Mouse (Mus musculus): Measurements from ENCODE around the gene Prl8a9.

Gene Prl8a9

DNA sequence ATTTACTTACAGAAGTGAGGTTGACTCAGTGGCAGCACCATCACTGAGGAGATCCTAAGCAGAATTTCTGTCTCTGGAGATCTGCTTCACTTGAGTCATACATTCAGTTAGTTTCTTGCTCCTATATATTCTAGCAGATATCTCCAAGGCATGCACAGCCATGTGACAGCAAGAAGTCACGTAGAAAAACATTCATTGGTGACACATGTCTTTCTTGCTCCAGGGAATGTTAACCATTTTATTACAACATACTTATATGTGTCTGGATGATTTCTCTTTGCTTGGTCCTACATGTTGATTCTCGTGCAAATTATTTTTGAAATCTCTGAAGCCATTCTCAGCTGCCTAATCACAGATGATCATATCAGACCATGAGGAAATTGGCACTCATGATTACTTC, at the start of gene Prl8a9:
Gene Prl8a9 (minus strand): TSS at position 101 of the 400 bp plus-strand sequence.
- no peak for DNase-seq (ENCODE audit: low spot score)

DNA sequence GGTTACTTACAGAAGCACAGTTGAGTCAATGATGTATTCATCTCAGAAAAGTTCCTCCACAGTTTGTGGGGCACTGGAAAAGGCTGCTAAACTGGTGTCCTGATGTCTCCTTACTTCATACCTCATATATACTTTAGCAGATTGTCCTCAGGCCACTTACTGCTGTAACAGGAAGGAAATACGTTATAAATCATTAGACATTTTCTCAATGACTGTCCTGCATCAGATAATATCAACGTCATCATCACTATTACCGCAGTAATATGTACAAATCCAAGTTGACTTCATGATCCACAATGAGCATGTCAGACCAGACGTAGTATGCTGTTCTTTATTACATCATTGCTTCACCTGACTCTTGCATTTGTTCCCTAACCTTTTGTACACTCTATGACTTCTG, 46.1 kb upstream of the Prl8a9 start, which contains the start of gene Prl7b1:
Gene Prl7b1 (minus strand): TSS at position 101 of the 400 bp plus-strand sequence.
- no peak for DNase-seq (ENCODE audit: low spot score)

DNA sequence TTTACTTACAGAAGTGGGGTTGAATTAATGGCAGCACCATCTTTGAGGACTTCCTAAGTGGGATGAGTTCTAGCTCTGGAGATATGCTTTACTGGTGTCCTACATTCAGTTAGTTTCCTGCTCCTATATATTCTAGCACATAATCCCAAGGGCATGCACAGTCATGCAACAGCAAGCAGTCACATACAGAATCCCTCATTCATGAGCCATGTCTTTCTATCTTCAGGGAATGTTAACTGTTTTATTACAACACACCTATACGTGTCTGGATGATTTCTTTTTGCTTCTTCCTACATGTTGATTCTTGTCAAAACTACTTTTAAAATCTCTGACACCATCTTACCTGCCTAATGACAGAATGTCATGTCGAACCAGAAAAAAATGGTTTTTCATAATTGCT, 17.7 kb upstream of the Prl8a9 start, which contains the start of gene Prl8a1:
Gene Prl8a1 (minus strand): TSS at position 101 of the 400 bp plus-strand sequence.
- DNase-seq (ENCODE audit: low spot score) = no peak

DNA sequence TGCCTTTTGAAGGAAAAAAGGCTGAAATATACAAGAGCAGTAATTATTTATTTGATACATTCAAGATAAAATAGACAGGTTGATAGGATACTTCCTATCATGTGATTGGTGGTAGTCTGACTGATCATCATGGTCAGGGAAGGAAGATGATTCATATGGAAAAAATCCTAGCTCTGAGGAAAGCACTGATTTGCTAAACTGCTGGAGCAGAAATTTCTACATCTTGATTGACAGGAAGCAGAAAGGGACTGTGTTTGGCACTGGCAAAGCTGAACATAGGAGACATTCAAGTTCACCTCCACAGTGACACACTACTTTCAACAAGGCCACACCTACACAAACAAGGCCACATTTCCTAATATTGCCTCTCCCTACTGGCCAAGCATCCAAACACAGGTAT, 11.1 kb downstream of the Prl8a9 start:
- no peak for DNase-seq (ENCODE audit: low spot score)

DNA sequence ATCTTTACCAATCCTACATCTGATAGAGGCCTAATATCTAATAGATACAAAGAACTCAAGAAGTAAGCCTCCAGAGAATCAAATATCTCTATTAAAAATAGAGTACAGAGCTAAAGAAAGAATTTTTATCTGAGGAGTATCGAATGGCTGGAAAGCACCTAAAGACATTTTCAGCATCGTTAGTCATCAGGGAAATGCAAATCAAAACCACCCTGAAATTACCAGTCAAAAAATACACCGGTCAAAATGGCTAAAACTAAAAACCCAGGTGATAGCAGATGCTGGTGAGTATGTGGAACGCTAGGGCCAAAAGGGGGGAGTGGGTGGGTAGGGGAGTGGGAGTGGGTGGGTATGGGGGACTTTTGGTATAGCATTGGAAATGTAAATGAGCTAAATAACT, 41.2 kb downstream of the Prl8a9 start:
- no peak for DNase-seq (ENCODE audit: low spot score)

DNA sequence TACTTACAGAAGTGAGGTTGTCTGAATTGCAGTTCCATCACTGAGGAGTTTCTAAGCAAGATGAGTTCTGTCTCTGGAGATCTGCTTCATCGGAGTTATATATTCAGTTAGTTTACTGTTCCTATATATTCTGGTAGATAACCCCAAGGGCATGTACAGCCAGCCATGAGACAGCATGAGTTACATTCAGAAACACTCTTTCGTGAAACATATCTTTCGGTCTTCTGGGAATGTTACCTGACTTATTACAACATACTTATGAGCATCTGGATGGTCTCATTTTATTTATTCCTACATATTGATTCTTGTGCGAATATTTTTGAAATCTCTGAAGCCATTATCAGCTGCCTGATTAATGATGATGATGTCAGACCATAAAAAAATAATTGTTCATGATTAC, 51.3 kb downstream of the Prl8a9 start, which contains the start of gene Prl8a8:
Gene Prl8a8 (minus strand): TSS at position 101 of the 400 bp plus-strand sequence.
- no peak for DNase-seq (ENCODE audit: low spot score)
